Mouse (Mus musculus) midbrain, embryonic 15.5 days (tissue): Measurements from ENCODE around the gene Gm37240. TPM values are rescaled to one million over a fixed set of nuclear protein-coding genes. Genes with fewer than 3 reads are reported as not detected.
"Not testable (repeated sequence)": the region's sequence is repeated elsewhere in the genome, so short reads cannot be mapped to it uniquely, and the experiment has no call there.

Source experiments
- ATAC-seq: fragments of 200-750 bp; cut with Nextera tagmentation; replicated peaks from 2 replicates; pipeline ENCODE4 v1.8.0; 2017; ENCODE audit warnings: moderate TSS enrichment
- H3K27ac ChIP-seq: fragments of 300-500 bp; sonication (generic); 2 replicates; pipeline ENCODE4 v1.5.1; 2015; ENCODE audit warnings: mild to moderate bottlenecking, inconsistent platforms
- H3K27me3 ChIP-seq: fragments of 300-500 bp; sonication (generic); replicated peaks from 2 replicates; pipeline ENCODE4 v1.6.1; 2015; ENCODE audit warnings: inconsistent platforms
- H3K36me3 ChIP-seq: fragments of 300-500 bp; sonication (generic); replicated peaks from 2 replicates; pipeline ENCODE4 v1.6.1; 2015; ENCODE audit warnings: inconsistent platforms
- H3K4me1 ChIP-seq: fragments of 300-500 bp; sonication (generic); 2 replicates; pipeline ENCODE4 v1.6.1; 2015; ENCODE audit warnings: inconsistent platforms
- H3K4me2 ChIP-seq: fragments of 300-500 bp; sonication (generic); 2 replicates; pipeline ENCODE4 v1.6.1; 2015; ENCODE audit warnings: inconsistent platforms, mild to moderate bottlenecking, moderate library complexity
- H3K4me3 ChIP-seq: fragments of 300-500 bp; sonication (generic); 2 replicates; pipeline ENCODE4 v1.5.1; 2015; ENCODE audit warnings: mild to moderate bottlenecking, inconsistent platforms
- H3K9ac ChIP-seq: fragments of 300-500 bp; sonication (generic); 2 replicates; pipeline ENCODE4 v1.6.1; 2015; ENCODE audit warnings: mild to moderate bottlenecking, inconsistent platforms
- H3K9me3 ChIP-seq: fragments of 300-500 bp; sonication (generic); 2 replicates; pipeline ENCODE4 v1.6.1; 2016; ENCODE audit warnings: inconsistent platforms
- WGBS: fragments of 180-500 bp; shearing (Covaris S2); methylation state at CpG from one replicate; pipeline ENCODE4 v1.1.7; 2015; ENCODE audit warnings: mixed read lengths; 5-methylcytosine and 5-hydroxymethylcytosine counted together
- polyA plus RNA-seq: library from polyadenylated mRNA; unstranded; fragments of >200 nt; fragmentation: Nextera tagmentation; extraction: Ambion mirVana; gene quantifications from 2 replicates; pipeline ENCODE4 v1.2.1, GENCODE M21; 2015

Gene Gm37240
- polyA plus RNA-seq, 1 experiment from 2014 or later, result 0.40 TPM

DNA sequence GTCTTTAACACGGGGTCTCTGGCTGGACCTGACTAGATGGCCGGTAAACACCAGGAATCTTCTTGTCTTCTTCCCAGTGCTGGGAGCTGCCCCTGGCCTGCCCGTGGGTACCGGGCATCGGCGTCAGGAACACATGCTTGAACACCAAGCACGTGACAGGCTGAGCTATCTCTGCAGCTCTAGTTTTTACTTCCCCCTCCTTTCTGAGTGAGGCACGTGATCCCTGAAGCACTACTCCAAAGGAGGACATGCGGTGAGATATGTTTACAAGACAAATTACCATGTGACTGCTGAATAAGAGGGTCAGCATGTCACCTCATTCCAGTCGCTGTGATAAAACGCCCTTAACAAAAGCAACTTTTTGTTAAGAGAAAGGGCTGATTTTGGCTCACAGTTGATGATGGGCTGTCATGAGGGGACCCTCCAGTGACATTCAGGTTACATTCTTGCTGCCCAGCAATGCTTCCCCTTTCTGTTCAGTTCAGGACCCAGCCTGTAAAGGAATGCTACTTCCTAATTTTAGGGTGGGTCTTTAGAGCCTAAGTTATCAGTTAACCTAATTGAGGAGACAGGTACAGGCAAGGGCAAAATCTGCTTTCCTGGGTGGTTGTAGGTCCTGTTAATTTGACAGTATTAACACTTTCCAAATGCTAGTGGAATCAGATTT, 1003.4 kb downstream of the Gm37240 start:
- Histone ChIP-seq H3K9ac (no peak overlapping the region), H3K27me3 (no peaks in the 10 kb centered on the region)
- 59% methylated on average over 11 of the region's 11 CpGs for WGBS

DNA sequence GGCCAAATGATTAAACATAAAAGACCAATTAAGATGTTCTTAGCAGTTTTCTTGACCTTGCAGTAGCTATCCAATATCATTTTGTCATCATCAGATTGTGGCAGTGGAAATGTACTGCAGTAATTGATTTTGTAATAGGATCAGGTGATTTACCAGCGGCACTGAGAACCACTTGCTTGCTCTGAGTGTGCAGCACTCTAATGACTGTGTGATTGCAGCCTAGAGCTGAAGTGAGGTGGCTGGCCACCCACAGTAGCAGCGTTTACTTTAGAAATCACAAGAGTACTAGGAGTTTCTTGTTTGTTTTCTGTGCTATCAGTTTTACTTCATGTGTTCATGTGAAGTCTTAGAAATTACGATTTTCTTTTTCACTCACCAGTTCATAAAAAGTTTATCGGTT, 1011.1 kb downstream of the Gm37240 start:
- Histone ChIP-seq H3K4me1 (no peaks in the 10 kb centered on the region), H3K9me3 (no peaks in the 10 kb centered on the region), H3K27ac (no peak overlapping the region), H3K9ac (no peak overlapping the region), H3K4me2 (no peak overlapping the region), H3K36me3 (no peaks in the 10 kb centered on the region), H3K4me3 (no peak overlapping the region), H3K27me3 (no peaks in the 10 kb centered on the region)
- no peak for ATAC-seq
- 78% methylated on average over 4 of the region's 4 CpGs for WGBS

More for the DNA sequence above, 1003.4 kb downstream of the Gm37240 start:
- H3K9me3 ChIP-seq, result no peaks in the 10 kb centered on the region
- H3K4me2 ChIP-seq, result no peak overlapping the region
- H3K4me3 ChIP-seq, result no peak overlapping the region
- no peak overlapping the region for H3K27ac ChIP-seq
- no peaks in the 10 kb centered on the region for H3K4me1 ChIP-seq
- no peaks in the 10 kb centered on the region for H3K36me3 ChIP-seq
- ATAC-seq, result no peak

DNA sequence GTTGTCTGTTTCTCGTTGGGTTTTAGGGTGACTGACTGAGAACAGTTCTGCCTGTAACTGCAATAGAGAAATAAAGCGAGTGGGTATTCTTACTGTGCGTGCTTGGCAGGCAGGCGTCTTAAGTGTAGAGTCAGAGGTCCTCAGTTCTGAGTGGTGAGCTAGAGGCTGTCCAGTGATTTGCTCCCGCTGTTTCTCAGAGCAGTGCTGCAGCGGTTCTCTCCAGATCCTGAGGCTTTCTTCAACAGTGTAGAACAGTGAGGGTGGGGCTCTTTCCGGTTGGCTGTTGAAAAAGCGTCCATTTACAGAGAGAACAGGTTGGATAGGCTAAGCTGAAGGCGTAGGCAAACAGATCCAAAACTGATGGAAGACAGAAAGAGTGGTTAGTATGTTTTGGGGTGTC, 1012.0 kb downstream of the Gm37240 start:
- Histone ChIP-seq H3K4me2 (no peak overlapping the region), H3K36me3 (no peaks in the 10 kb centered on the region), H3K4me3 (no peak overlapping the region), H3K9ac (no peak overlapping the region), H3K27ac (no peak overlapping the region), H3K27me3 (no peaks in the 10 kb centered on the region), H3K9me3 (no peaks in the 10 kb centered on the region), H3K4me1 (no peaks in the 10 kb centered on the region)
- WGBS, result 77% methylated on average over 9 of the region's 9 CpGs
- no peak for ATAC-seq

DNA sequence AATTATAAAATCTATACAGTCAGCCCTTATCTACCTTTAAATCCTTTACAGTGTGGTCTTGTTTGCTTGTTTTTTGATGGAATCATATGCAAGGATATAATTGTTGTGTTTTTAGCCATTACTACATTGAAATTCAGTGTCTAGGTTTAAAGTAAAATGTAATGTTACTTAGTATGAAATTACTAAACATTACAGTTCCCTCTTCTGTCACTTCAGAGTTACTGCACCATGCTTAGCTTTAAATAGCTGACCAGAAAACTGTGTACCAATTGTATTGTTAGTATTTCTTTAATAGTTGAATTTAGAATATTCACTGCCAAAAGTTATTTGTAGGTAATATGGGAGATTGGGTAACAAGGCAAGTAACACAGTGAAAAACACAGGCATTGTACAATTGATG, 1017.2 kb downstream of the Gm37240 start:
- H3K4me1 ChIP-seq, result no peaks in the 10 kb centered on the region
- H3K36me3 ChIP-seq, result no peaks in the 10 kb centered on the region
- H3K4me3 ChIP-seq, result no peak overlapping the region
- H3K9ac ChIP-seq, result no peak overlapping the region
- H3K27ac ChIP-seq, result no peak overlapping the region
- ATAC-seq, result no peak
- no peaks in the 10 kb centered on the region for H3K27me3 ChIP-seq
- H3K9me3 ChIP-seq, result no peaks in the 10 kb centered on the region
- H3K4me2 ChIP-seq, result no peak overlapping the region

DNA sequence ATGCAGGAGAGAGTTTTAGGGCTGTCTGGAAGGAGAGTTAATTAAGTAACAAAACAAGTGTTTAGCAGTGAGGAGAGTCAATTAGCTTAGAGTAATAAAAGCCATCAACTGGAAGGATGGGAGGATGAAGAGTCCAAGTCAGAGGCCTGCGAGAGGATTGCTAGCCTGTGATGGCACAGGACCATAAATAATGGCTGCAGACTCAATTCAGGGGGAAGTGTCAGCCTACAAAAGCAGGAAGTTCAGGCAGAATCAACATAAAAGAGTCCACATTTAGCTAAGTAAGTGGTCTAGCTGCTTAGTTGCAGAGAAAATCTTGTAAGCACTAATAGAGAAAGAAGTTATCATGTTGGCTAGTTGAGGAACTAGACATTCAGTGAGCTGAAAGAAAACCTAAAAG, 1019.3 kb downstream of the Gm37240 start:
- H3K9me3 ChIP-seq, result no peaks in the 10 kb centered on the region
- H3K4me1 ChIP-seq, result no peaks in the 10 kb centered on the region
- WGBS, result 66% methylated on average over 1 of the region's 1 CpGs
- H3K9ac ChIP-seq, result no peak overlapping the region
- no peak overlapping the region for H3K4me2 ChIP-seq
- H3K4me3 ChIP-seq, result no peak overlapping the region
- no peaks in the 10 kb centered on the region for H3K27me3 ChIP-seq
- ATAC-seq, result no peak
- no peak overlapping the region for H3K27ac ChIP-seq
- no peaks in the 10 kb centered on the region for H3K36me3 ChIP-seq

DNA sequence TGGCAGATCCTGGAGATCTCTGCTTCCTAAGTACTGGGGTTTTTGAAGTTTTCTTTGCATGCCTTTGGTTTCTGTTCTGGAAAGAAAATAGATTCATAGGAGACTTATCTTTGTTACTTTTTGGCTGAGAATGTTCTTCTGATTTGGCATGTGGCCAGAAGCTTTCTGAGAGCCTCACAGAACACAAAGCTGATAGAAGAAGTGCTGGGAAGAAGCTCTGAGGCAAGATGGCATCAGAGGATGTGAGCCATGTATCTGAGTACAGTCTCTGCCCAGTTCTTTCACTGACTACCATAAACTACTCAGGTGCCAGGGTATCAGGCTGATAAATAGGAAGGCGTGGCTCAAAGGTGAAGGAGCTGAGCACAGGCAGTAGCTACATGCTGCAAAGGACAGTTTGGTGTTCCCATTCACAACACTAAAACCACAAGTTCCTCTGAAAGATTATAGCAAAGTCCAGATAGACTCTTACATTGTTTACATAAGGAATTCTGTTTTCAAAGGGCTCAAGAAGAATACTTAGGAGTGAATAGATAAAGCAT, 1019.8 kb downstream of the Gm37240 start:
- Histone ChIP-seq H3K9ac (no peak overlapping the region), H3K4me1 (no peaks in the 10 kb centered on the region), H3K4me2 (no peak overlapping the region), H3K9me3 (no peaks in the 10 kb centered on the region), H3K27ac (no peak overlapping the region), H3K36me3 (no peaks in the 10 kb centered on the region), H3K4me3 (no peak overlapping the region), H3K27me3 (no peaks in the 10 kb centered on the region)
- 92% methylated on average over 1 of the region's 1 CpGs for WGBS
- no peak for ATAC-seq

DNA sequence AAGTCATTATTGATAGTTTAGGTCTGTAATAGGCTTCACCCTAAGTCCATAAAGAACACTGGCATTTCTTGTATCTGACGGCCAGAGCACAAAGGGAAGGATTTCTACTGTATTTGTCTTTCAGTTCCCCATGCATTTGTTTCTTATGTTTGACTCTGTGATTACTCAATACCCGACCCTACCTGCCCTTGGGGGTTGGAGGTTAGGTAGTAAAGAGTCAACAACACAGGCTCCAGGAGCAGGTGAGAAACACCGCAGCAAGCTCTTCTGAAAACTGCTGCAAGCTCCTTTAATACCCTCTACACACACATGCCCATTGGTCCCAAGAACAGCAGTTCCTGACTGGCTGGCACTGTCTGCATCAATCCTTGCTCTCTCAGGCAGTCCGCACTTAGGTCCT, 1020.5 kb downstream of the Gm37240 start:
- Histone ChIP-seq H3K4me2 (no peak overlapping the region), H3K4me3 (no peak overlapping the region), H3K27me3 (no peaks in the 10 kb centered on the region), H3K4me1 (no peaks in the 10 kb centered on the region), H3K36me3 (no peaks in the 10 kb centered on the region), H3K27ac (no peak overlapping the region), H3K9me3 (no peaks in the 10 kb centered on the region), H3K9ac (no peak overlapping the region)
- no peak for ATAC-seq
- 80% methylated on average over 4 of the region's 4 CpGs for WGBS

DNA sequence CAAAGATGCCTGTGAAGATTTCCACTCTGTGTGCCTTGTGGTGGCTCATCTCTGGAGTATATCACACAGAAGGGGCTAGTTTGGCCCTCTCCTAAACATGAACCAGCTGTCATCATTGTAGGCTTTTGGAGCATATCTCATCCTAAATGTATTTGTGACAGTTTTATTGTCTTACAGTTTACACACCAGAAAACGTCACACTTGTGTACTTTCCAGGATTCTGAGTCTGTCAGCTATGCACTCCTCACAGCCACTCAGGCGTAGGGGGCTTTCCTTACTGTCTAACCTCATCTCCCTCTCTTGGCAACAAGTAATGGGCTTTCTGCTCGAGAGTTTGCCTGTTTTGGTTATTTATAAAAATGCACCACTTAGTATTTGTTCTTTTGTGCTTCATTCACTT, 1021.6 kb downstream of the Gm37240 start:
- no peak overlapping the region for H3K9ac ChIP-seq
- no peak overlapping the region for H3K4me3 ChIP-seq
- no peaks in the 10 kb centered on the region for H3K36me3 ChIP-seq
- no peak overlapping the region for H3K27ac ChIP-seq
- ATAC-seq, result no peak
- no peaks in the 10 kb centered on the region for H3K9me3 ChIP-seq
- H3K27me3 ChIP-seq, result no peaks in the 10 kb centered on the region
- no peak overlapping the region for H3K4me2 ChIP-seq
- no peaks in the 10 kb centered on the region for H3K4me1 ChIP-seq
- WGBS, result 70% methylated on average over 3 of the region's 3 CpGs

DNA sequence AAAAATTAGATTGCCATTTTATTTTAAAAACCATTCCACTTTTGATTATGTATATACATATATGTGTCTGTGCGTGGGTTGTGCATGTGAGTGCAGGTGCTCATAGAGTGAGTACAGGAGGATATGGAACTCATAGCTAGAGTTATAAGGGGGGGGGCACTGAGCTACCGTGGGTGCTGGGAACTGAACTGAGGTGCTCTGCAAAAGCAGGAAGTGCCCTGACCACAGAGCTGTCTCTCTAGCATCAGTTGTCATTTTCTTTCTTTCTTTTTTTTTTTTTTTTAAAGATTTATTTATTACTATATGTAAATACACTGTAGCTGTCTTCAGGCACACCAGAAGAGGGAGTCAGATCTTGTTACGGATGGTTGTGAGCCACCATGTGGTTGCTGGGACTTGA, 1025.5 kb downstream of the Gm37240 start:
- not testable (repeated sequence) for H3K36me3 ChIP-seq, H3K4me1 ChIP-seq

DNA sequence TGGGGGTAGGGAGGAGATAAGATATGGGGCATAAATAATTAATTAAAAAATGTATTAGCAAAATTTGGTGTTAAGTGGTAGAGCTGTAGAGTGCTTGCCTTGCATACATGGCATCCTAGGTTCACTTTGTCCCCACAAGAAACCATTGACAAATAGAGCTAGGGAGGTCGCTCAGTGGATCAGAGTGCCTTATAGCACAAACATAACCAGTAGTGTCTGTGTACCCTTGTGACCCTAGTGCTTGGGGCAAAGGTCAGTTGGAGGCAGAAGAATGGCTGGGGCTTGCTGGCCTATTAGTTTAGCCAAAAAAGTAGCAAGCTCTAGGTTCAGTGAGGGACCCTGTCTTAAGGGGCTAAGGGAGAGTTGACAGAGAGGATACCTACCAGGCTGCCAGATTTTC, 1026.6 kb downstream of the Gm37240 start:
- Histone ChIP-seq H3K9ac (no peak overlapping the region), H3K36me3 (no peaks in the 10 kb centered on the region), H3K27ac (no peak overlapping the region), H3K4me3 (no peak overlapping the region), H3K4me1 (no peaks in the 10 kb centered on the region), H3K9me3 (no peaks in the 10 kb centered on the region), H3K27me3 (no peaks in the 10 kb centered on the region), H3K4me2 (no peak overlapping the region)
- no peak for ATAC-seq
- WGBS, result 91% methylated on average over 1 of the region's 1 CpGs

More for the DNA sequence above, 1025.5 kb downstream of the Gm37240 start:
- 98% methylated on average over 3 of the region's 3 CpGs for WGBS
- H3K27ac ChIP-seq, H3K9ac ChIP-seq, H3K27me3 ChIP-seq, H3K4me3 ChIP-seq, H3K9me3 ChIP-seq, ATAC-seq, H3K4me2 ChIP-seq: not testable (repeated sequence)

DNA sequence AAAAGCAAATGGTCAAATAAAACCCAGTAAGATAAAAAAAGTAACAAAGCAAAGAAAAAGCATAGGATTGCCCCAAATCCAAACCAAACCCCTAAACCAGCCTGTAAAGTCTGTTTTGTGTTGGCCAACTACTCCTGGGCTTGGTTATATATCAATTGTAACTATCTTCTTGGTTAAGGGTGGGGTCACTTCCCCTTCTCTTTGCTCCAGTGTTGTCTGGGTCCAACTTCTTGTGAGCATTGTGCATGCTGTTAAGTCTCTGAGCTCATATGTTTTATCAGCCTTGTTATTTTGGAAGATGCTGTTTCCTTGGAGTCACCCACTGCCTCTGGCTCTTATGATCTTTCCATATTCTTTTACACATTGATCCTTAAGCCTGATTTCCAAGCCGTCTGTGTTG, 1032.9 kb downstream of the Gm37240 start:
- H3K9me3 ChIP-seq, result no peaks in the 10 kb centered on the region
- no peaks in the 10 kb centered on the region for H3K4me1 ChIP-seq
- H3K36me3 ChIP-seq, result no peaks in the 10 kb centered on the region
- H3K4me3 ChIP-seq, result no peak overlapping the region
- 88% methylated on average over 1 of the region's 1 CpGs for WGBS
- ATAC-seq, result no peak
- no peak overlapping the region for H3K9ac ChIP-seq
- no peaks in the 10 kb centered on the region for H3K27me3 ChIP-seq
- H3K27ac ChIP-seq, result no peak overlapping the region
- no peak overlapping the region for H3K4me2 ChIP-seq

DNA sequence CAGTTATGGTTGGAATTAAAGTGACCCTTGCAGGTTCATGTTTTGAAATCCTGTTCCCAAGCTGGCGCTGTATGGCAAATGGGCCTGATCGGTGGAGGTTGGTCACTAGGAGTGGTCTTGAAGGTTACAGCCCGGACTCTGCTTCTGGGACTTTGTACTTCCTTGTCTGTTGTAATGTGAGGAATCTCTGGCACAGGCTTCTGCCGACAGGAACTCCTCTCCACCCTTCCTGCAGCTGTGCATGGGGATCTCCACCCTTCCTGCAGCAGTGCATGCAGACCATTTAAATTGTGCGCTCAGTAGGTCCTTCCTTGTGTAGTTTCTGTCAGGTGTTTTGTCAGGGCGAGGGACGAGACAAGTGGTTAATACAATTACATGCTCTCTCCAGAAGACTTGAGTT, 1034.4 kb downstream of the Gm37240 start:
- no peak overlapping the region for H3K4me2 ChIP-seq
- H3K9ac ChIP-seq, result no peak overlapping the region
- WGBS, result 86% methylated on average over 7 of the region's 7 CpGs
- H3K36me3 ChIP-seq, result no peaks in the 10 kb centered on the region
- no peaks in the 10 kb centered on the region for H3K9me3 ChIP-seq
- H3K27me3 ChIP-seq, result no peaks in the 10 kb centered on the region
- no peak for ATAC-seq
- H3K4me3 ChIP-seq, result no peak overlapping the region
- H3K27ac ChIP-seq, result no peak overlapping the region
- no peaks in the 10 kb centered on the region for H3K4me1 ChIP-seq

DNA sequence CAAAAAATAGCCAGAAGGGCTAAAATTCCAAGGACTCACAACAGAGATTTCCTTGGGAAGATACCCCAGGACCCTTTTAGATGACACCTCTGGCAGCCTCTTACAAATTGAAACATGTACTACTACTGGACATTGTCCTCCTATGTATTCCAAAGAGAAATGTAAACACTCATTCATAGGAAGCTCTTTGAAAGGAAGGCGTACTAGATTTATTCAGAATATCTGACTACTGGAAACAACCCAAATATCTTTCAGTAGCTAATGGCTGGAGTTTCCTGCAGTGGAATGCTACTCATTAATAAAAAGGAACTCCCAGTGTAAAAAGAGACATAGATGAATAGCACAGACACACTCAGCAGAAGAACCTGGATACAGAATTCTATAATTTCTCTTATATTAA, 1035.5 kb downstream of the Gm37240 start:
- Histone ChIP-seq H3K36me3 (no peaks in the 10 kb centered on the region), H3K4me3 (no peak overlapping the region), H3K4me2 (no peak overlapping the region), H3K27ac (no peak overlapping the region), H3K9ac (no peak overlapping the region), H3K4me1 (no peaks in the 10 kb centered on the region), H3K9me3 (no peaks in the 10 kb centered on the region), H3K27me3 (no peaks in the 10 kb centered on the region)
- WGBS, result 80% methylated on average over 1 of the region's 1 CpGs
- no peak for ATAC-seq
